Mouse (Mus musculus) stomach, postnatal 0 days (tissue): Measurements from ENCODE around the gene Castor2. TPM values are rescaled to one million over a fixed set of nuclear protein-coding genes. Genes with fewer than 3 reads are reported as not detected.

Experiments
- ATAC-seq: fragments of 200-750 bp; cut with Nextera tagmentation; 2 replicates; pipeline ENCODE4 v1.8.0; 2017; ENCODE audit not compliant: low FRiP score, low TSS enrichment
- DNase-seq: peaks from one replicate; pipeline ENCODE4 v3.0.0-alpha.2; 2016; ENCODE audit warnings: low spot score
- H3K27ac ChIP-seq: fragments of 300-500 bp; sonication (generic); replicated peaks from 2 replicates; pipeline ENCODE4 v1.5.1; 2014; ENCODE audit warnings: mild to moderate bottlenecking, control low read depth
- H3K27me3 ChIP-seq: fragments of 300-500 bp; sonication (generic); 2 replicates; pipeline ENCODE4 v1.6.1; 2014; ENCODE audit warnings: low read length; ENCODE audit not compliant: control insufficient read depth, insufficient read depth
- H3K36me3 ChIP-seq: fragments of 300-500 bp; sonication (generic); 2 replicates; pipeline ENCODE4 v1.6.1; 2014; ENCODE audit warnings: low read length, mixed read lengths; ENCODE audit not compliant: control insufficient read depth, insufficient read depth
- H3K4me1 ChIP-seq: fragments of 300-500 bp; sonication (generic); replicated peaks from 2 replicates; pipeline ENCODE4 v1.6.1; 2014; ENCODE audit warnings: antibody characterized with exemption; ENCODE audit not compliant: control insufficient read depth, insufficient read depth
- H3K4me2 ChIP-seq: fragments of 300-500 bp; sonication (generic); replicated peaks from 2 replicates; pipeline ENCODE4 v1.6.1; 2014; ENCODE audit warnings: low read depth, mild to moderate bottlenecking, control low read depth, moderate library complexity
- H3K4me3 ChIP-seq: fragments of 300-500 bp; sonication (generic); 2 replicates; pipeline ENCODE4 v1.5.1; 2014; ENCODE audit warnings: low read depth, low read length, control low read depth
- H3K9ac ChIP-seq: fragments of 300-500 bp; sonication (generic); 2 replicates; pipeline ENCODE4 v1.6.1; 2014; ENCODE audit warnings: mild to moderate bottlenecking, low read length, control low read depth, mixed read lengths
- H3K9me3 ChIP-seq: fragments of 300-500 bp; sonication (generic); 2 replicates; pipeline ENCODE4 v1.6.1; 2016; ENCODE audit warnings: low read length; ENCODE audit not compliant: control insufficient read depth
- CTCF ChIP-seq: IDR thresholded peaks from 2 replicates; pipeline ENCODE4 v1.5.1; 2016; ENCODE audit warnings: antibody characterized with exemption, low read depth, mild to moderate bottlenecking, moderate library complexity
- EP300 ChIP-seq: optimal IDR thresholded peaks from 2 replicates; pipeline ENCODE3; 2016; ENCODE audit warnings: antibody characterized with exemption
- WGBS: fragments of 180-500 bp; shearing (Covaris S2); extraction: QIAGEN DNeasy Blood & Tissue Kit; methylation state at CpG from one replicate; pipeline ENCODE4 v1.1.7; 2014; 5-methylcytosine and 5-hydroxymethylcytosine counted together
- polyA plus RNA-seq: library from polyadenylated mRNA; unstranded; fragments of >200 nt; fragmentation: Nextera tagmentation; extraction: Ambion mirVana; gene quantifications from 2 replicates; pipeline ENCODE4 v1.2.1, GENCODE M21; 2015

The Castor2 gene
- 3.8 and 4.0 TPM in 2 replicates for polyA plus RNA-seq

GRCm38 (mm10) chr5:134099496-134100211, at the start of gene Castor2:
TSS of gene Castor2 (plus strand) at chr5:134099711.
- H3K9me3 ChIP-seq = no peaks in the 10 kb centered on the region
- peak; percentile 88 for ATAC-seq
- peak within 1 kb of the TSS; percentile 84 for H3K9ac ChIP-seq
- TF ChIP-seq EP300 (no peak), CTCF (no peak; the same call in 1 of the 2 replicates)
- peak within 1 kb of the TSS; percentile 99 for H3K4me2 ChIP-seq
- H3K4me1 ChIP-seq = peaks cover 2% of the 10 kb centered on the region; the same call in 1 of the 2 replicates
- peak within 1 kb of the TSS; percentile 69; the same call in 1 of the 2 replicates for H3K27ac ChIP-seq
- DNase-seq = peak; percentile 92
- WGBS = under 1% methylated on average over 53 of the region's 58 CpGs
- peak within 1 kb of the TSS; percentile 75 for H3K4me3 ChIP-seq
- no peaks in the 10 kb centered on the region for H3K27me3 ChIP-seq
- no peaks in the 10 kb centered on the region for H3K36me3 ChIP-seq

GRCm38 (mm10) chr5:134050711-134051110, 48.8 kb upstream of the Castor2 start:
- Histone ChIP-seq H3K4me1 (no peaks in the 10 kb centered on the region), H3K9me3 (no peaks in the 10 kb centered on the region), H3K9ac (no peak overlapping the region), H3K27ac (no peak overlapping the region), H3K4me2 (no peak overlapping the region), H3K27me3 (no peaks in the 10 kb centered on the region), H3K36me3 (no peaks in the 10 kb centered on the region), H3K4me3 (no peak overlapping the region)
- WGBS = 26% methylated on average over 10 of the region's 10 CpGs
- no peak for ATAC-seq
- no peak for DNase-seq
- no peak for TF ChIP-seq CTCF
- TF ChIP-seq EP300 = no peak

- ATAC-seq (no peak), DNase-seq (no peak)
- Histone ChIP-seq H3K9ac (no peak overlapping the region), H3K27me3 (no peaks in the 10 kb centered on the region), H3K4me1 (no peaks in the 10 kb centered on the region), H3K27ac (no peak overlapping the region), H3K9me3 (no peaks in the 10 kb centered on the region), H3K4me3 (no peak overlapping the region), H3K36me3 (no peaks in the 10 kb centered on the region), H3K4me2 (no peak overlapping the region)
- WGBS = 88% methylated on average over 4 of the region's 4 CpGs
- no peak for TF ChIP-seq EP300
- peak; percentile 28 for TF ChIP-seq CTCF
Measured at GRCm38 (mm10) chr5:134052614-134053013, 46.9 kb upstream of the Castor2 start.

- 83% methylated on average over 4 of the region's 4 CpGs for WGBS
- ATAC-seq (no peak), DNase-seq (no peak)
- Histone ChIP-seq H3K4me3 (no peak overlapping the region), H3K9me3 (no peaks in the 10 kb centered on the region), H3K27ac (no peak overlapping the region), H3K9ac (no peak overlapping the region), H3K27me3 (no peaks in the 10 kb centered on the region), H3K4me1 (no peaks in the 10 kb centered on the region), H3K4me2 (no peak overlapping the region), H3K36me3 (no peaks in the 10 kb centered on the region)
- TF ChIP-seq EP300 (no peak), CTCF (no peak)
Measured at GRCm38 (mm10) chr5:134054496-134054895, 45.0 kb upstream of the Castor2 start.

GRCm38 (mm10) chr5:134058793-134059352, 40.6 kb upstream of the Castor2 start:
- no peak for TF ChIP-seq EP300
- no peak for TF ChIP-seq CTCF
- WGBS = 47% methylated on average over 13 of the region's 13 CpGs
- Histone ChIP-seq H3K27me3 (no peaks in the 10 kb centered on the region), H3K4me1 (no peaks in the 10 kb centered on the region), H3K36me3 (no peaks in the 10 kb centered on the region), H3K4me3 (no peak overlapping the region), H3K9ac (no peak overlapping the region), H3K27ac (no peak overlapping the region), H3K9me3 (no peaks in the 10 kb centered on the region), H3K4me2 (no peak overlapping the region)
- ATAC-seq (no peak), DNase-seq (no peak)
